Mouse (Mus musculus) 416B (cell line): ENCODE measurements around the gene Rubcnl.
A peak's percentile ranks its signal among the peaks of the same experiment; 100 is the strongest.

Experiments used
- DNase-seq: peaks from one replicate; pipeline ENCODE4 v3.0.0; 2011; ENCODE audit warnings: low read depth

Gene Rubcnl

GRCm38 (mm10) chr14:75017877-75018825 is 2.3 kb downstream of the Rubcnl start:
- DNase-seq: no peak

GRCm38 (mm10) chr14:75018829-75019228 is 3.0 kb downstream of the Rubcnl start:
- DNase-seq: peak; percentile 62

- DNase-seq: no peak
Measured at GRCm38 (mm10) chr14:75020581-75021253, 4.9 kb downstream of the Rubcnl start.

GRCm38 (mm10) chr14:75022522-75022921 is 6.7 kb downstream of the Rubcnl start:
- DNase-seq: no peak

- DNase-seq: peak; percentile 76
Measured at GRCm38 (mm10) chr14:75024793-75025710, 9.2 kb downstream of the Rubcnl start.

- no peak for DNase-seq
Measured at GRCm38 (mm10) chr14:75030764-75031163, 14.9 kb downstream of the Rubcnl start.

- peak; percentile 46 for DNase-seq
Measured at GRCm38 (mm10) chr14:75031999-75032575, 16.3 kb downstream of the Rubcnl start.

GRCm38 (mm10) chr14:75032742-75033141 is 16.9 kb downstream of the Rubcnl start:
- DNase-seq: no peak

GRCm38 (mm10) chr14:75034240-75034639 is 18.4 kb downstream of the Rubcnl start:
- DNase-seq: peak; percentile 97

- DNase-seq: no peak
Measured at GRCm38 (mm10) chr14:75035431-75035830, 19.6 kb downstream of the Rubcnl start.

- DNase-seq: peak; percentile 93
Measured at GRCm38 (mm10) chr14:75045184-75045583, 29.4 kb downstream of the Rubcnl start.

GRCm38 (mm10) chr14:75052451-75052850 is 36.6 kb downstream of the Rubcnl start:
- DNase-seq: peak; percentile 62

GRCm38 (mm10) chr14:75054455-75055343 is 38.9 kb downstream of the Rubcnl start:
- DNase-seq: no peak

- DNase-seq: peak; percentile 60
Measured at GRCm38 (mm10) chr14:75056861-75057431, 41.1 kb downstream of the Rubcnl start.

- peak; percentile 80 for DNase-seq
Measured at GRCm38 (mm10) chr14:75060562-75060961, 44.7 kb downstream of the Rubcnl start.

GRCm38 (mm10) chr14:75063936-75064335 is 48.1 kb downstream of the Rubcnl start:
- DNase-seq: no peak

- peak; percentile 27 for DNase-seq
Measured at GRCm38 (mm10) chr14:75064520-75064919, 48.7 kb downstream of the Rubcnl start.

GRCm38 (mm10) chr14:75065211-75065610 is 49.4 kb downstream of the Rubcnl start:
- DNase-seq: no peak

GRCm38 (mm10) chr14:75068430-75069112 is 52.7 kb downstream of the Rubcnl start:
- peak; percentile 90 for DNase-seq
